Mouse (Mus musculus): Measurements from ENCODE around the gene Gm17469. TPM values are rescaled to one million over a fixed set of nuclear protein-coding genes. Genes with fewer than 3 reads are reported as not detected.
"Not testable (repeated sequence)": the region's sequence is repeated elsewhere in the genome, so short reads cannot be mapped to it uniquely, and the experiment has no call there.

Gm17469 gene
- not detected in 2 replicates for polyA plus RNA-seq (2012; rRNA removed)

DNA sequence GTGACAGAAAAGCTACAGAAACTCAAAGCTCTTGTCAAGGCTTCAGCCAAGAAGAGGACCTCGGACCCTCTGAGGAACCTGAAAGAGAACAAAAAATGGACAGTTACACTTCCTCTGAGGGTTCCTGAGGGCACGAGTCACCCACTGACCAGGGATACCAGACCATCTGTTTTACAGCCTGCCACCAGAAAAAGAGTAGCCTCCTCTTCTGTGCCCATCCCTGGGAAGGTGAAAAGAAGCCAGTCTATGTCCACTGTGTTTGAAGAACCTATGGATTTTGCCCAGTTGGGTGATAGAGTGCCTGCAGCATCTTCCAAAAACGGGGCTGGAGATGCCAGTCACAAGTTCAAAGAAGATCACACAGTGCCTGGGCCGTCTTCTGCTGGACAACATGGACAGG lies at the start of gene Gm17469:
Gene Gm17469, plus strand, starts transcription at position 301 of the 400 bp plus-strand sequence.
- DNase-seq (ENCODE audit: low read depth), result not testable (repeated sequence)

Other genes with a start within 250 kb of the Gm17469 start
- not detected in 2 replicates for gene Gm17584, start 129.3 kb upstream of the Gm17469 start, polyA plus RNA-seq (2012; rRNA removed)